Mouse (Mus musculus): ENCODE data around the gene Sorcs1.

Gene Sorcs1

GRCm38 (mm10) chr19:50566306-50566705 is 112.1 kb downstream of the Sorcs1 start:
- DNase-seq (ENCODE audit: low spot score in 2 of 2) = no peak

DNA sequence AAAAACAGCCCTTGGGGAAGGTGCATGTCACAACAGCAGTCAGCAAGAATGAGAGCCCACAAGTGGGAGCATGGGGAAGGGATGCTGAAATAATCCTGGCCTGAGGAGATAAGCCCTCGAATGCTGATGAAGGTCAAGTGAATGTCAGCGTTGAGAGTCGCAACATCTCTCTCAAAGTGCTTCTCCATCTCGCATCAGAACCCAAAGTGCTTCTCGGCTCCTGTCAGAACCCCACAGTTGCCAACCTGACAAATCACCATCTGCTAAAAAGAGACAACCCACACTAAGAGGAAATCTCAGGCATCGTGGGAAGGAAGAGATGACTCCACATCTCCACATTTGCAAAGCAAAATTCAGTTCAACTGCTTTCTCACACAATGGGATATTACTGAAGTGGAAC is 119.7 kb downstream of the Sorcs1 start:
- DNase-seq (ENCODE audit: low spot score in 2 of 2) = peak; percentile 49 to 73

- DNase-seq (ENCODE audit: low spot score in 2 of 2) = no peak
These were observed 144.4 kb downstream of the Sorcs1 start for GRCm38 (mm10) chr19:50534031-50534430.

DNA sequence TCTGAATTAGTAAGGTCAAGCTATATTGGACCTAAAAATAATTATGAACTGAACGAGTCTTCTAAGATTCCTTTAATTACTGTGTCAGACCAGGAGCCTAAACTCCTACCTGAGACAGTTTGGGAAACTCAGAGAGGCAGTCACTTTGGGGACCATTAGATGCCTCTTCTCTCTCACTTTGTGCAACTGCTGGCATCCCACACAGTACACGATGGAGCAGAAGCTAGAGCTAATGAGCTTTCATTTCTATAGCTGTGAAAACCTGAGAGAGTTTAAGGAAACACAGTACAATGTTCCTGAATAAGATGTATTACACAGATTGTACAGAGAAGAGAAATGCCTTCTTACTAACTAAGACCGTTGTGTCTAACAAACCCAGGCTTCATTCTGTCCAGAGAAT is 150.6 kb downstream of the Sorcs1 start:
- no peak for DNase-seq (ENCODE audit: low spot score in 2 of 2)

GRCm38 (mm10) chr19:50526094-50526493 is 152.4 kb downstream of the Sorcs1 start:
- peak in 1 of 2 experiments; percentile 9 for DNase-seq (ENCODE audit: low spot score in 2 of 2)

DNA sequence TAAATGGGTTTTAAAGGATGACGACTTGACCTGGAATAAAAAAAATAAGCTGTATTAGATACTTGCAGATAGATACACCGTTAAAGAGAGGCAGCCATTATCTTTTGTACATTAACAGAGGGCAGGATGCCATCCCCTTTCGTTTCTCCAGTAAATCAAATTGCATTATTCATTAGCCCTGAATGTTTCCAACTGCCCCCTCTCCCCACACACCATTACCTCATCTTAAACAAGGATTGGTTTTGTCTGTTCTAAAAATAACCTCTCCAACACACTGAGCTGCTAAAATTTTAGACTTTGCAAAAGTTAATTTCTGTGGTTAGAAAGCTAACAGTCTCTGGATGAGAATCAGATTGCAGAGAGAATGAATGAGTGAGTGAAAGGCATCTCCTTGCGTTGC is 156.5 kb downstream of the Sorcs1 start:
- DNase-seq (ENCODE audit: low spot score in 2 of 2) = no peak

- no peak for DNase-seq (ENCODE audit: low spot score in 2 of 2)
These were observed 163.3 kb downstream of the Sorcs1 start for GRCm38 (mm10) chr19:50515059-50515673.

GRCm38 (mm10) chr19:50514309-50514830 is 164.1 kb downstream of the Sorcs1 start:
- DNase-seq (ENCODE audit: low spot score in 2 of 2) = no peak

DNA sequence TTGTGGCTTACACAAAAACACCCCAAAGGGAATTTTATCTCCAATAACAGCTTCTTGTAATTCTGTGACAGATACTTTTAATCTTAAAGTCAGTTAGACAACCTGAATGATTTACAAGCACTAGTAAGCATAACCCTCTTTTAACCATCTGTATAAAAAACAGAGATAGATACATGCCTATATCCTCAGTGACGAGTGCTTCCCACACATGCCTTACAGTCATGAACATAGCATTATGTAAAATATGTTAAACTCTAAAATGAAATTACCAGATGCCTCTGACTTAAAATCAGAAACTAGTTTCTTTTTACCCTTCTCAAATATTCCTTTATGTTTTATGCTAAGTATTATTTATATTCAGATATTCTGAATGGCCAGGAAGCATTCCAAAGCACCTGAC is 175.6 kb downstream of the Sorcs1 start:
- DNase-seq (ENCODE audit: low spot score in 2 of 2) = no peak

DNA sequence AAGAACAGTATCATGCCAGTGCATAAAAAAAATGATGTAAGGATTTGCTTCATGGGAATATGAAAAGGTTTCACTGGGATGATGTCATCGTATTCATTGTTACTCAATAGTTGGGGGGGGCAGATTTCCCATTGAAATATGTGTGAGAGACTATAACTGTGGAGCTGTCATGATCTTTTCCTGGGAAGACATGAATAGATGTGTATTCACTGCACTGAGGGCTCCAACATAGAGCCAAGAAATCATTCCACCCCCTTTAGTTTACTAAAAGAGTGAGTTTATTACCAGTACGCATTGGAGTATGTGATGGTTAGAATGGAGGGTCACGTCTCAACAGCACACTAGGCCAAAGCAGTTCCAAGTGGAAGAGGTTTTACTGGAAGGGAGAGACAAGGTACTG is 187.3 kb downstream of the Sorcs1 start:
- DNase-seq (ENCODE audit: low spot score in 2 of 2) = no peak

DNA sequence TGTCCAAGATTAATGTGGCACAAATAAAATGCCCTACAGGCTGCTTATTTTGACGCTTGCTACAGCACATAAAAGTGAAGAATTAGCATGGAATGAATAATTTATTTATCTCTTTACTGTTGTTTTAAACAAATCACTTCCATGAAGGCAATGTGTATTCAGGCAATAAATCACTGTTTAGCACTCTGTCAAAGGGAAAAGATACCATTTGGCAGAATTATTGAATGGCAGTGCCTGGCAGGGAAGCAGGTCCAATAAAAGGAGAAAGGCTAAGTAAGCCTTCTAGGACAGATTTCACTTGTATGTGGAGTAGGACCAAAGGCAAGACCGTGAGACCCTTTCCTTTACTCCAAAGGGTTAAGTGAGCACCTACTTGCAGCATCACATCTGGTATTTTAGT is 187.7 kb downstream of the Sorcs1 start:
- DNase-seq (ENCODE audit: low spot score in 2 of 2) = no peak

DNA sequence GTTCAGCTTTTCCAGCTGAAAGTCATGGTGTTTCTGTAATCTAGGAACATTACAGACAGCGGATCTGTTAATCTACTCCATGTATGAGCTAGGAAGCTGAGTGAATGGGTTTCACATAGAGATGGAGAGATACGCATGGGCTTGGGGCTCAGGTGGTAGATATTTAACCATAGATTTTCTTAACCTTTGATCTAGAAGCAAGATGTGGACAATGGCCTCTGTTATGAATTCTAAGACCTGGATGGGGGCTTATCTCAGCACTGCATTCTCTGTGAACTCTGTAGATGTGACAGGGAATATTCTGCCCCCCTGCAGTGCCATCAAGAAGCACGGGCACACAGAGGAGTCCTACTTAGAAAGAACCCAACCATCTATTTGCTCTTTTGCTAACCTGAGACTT is 188.7 kb downstream of the Sorcs1 start:
- no peak for DNase-seq (ENCODE audit: low spot score in 2 of 2)

DNA sequence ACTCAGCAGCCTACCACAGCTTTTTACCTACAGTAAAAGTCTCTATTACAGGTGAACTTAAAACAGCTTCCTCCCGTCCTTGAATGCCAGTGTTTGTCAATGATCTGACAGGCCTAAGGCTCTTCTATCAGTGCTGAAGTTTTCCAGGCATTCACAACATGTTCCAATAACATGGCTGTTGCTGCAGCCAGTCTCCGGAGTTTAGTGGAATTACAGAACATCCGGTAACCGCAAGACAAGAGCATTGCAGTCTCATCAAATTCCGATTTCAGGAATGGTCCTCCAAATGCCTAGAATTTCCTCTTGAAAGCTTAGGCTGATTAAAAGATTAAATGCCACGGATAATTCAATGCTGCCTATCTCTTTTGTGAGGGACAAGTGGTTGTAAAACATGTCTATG is 190.0 kb downstream of the Sorcs1 start:
- DNase-seq (ENCODE audit: low spot score in 2 of 2) = no peak

GRCm38 (mm10) chr19:50487768-50488167 is 190.7 kb downstream of the Sorcs1 start:
- DNase-seq (ENCODE audit: low spot score in 2 of 2) = peak; percentile 55 to 64

- no peak for DNase-seq (ENCODE audit: low spot score in 2 of 2)
These were observed 192.1 kb downstream of the Sorcs1 start for GRCm38 (mm10) chr19:50486345-50486744.

DNA sequence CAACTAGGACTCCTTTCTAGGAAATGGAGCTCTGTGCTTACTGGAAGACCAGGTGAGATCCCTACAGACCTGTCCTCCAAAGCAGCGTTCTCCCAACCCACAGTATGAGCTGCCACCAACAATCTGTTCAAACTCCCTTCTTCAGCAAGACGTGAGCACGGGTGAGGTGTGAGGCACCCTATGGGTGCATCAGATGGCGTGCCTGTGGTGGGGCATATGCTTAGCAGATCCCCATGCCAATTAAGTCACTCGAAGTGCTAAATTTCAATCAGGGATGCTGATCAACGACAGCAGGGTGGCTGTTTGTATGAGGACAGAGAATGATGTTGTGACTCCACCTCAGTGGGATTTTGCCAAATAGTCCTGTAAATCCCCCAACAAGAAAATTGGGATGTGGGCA is 201.7 kb downstream of the Sorcs1 start:
- no peak for DNase-seq (ENCODE audit: low spot score in 2 of 2)

- no peak for DNase-seq (ENCODE audit: low spot score in 2 of 2)
These were observed 209.9 kb downstream of the Sorcs1 start for GRCm38 (mm10) chr19:50468592-50468991.

GRCm38 (mm10) chr19:50464811-50465210 is 213.6 kb downstream of the Sorcs1 start:
- no peak for DNase-seq (ENCODE audit: low spot score in 2 of 2)

GRCm38 (mm10) chr19:50458581-50458980 is 219.9 kb downstream of the Sorcs1 start:
- no peak for DNase-seq (ENCODE audit: low spot score in 2 of 2)

GRCm38 (mm10) chr19:50457275-50457892 is 221.1 kb downstream of the Sorcs1 start:
- DNase-seq (ENCODE audit: low spot score in 2 of 2) = no peak

DNA sequence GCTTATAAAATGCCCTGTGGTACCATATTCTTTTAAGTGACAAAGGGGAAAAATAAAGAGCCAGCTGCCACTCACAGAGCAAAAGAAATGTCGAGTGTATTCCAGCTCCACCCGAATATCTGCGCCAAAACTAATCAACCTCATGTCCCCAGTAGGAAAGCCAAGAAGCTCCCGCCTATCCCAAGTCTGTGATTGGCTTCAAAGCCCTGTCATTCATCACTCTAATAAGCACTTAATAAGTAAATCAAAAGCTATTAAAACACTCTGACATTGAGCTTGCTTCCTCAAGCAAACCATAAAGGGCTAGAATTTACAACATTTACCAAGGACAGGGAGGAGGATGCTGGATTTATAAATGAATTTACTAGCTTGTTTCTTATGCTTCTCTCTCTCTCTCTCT is 237.3 kb downstream of the Sorcs1 start:
- no peak for DNase-seq (ENCODE audit: low spot score in 2 of 2)

- DNase-seq (ENCODE audit: low spot score in 2 of 2) = no peak
These were observed 238.1 kb downstream of the Sorcs1 start for GRCm38 (mm10) chr19:50440246-50440910.

DNA sequence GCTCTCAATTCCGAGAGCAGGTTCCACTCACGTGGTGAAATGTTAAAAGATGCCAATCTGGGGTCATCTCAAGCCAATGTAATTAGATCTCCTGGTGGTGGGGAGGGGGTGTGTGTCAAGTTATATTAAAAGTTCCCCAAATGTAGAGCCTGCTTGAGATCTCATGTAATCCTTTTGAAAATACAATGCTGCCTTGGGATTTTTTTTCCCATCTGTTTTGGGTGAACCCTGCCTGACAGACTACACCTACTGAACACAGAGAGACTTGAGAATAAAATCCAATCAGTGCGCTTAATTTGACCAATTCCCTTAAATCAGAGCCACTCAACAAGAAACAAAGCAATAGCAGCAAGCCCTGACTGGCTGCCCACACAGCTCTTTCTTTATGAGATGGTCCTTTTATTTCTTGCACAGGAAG is 239.0 kb downstream of the Sorcs1 start:
- DNase-seq (ENCODE audit: low spot score in 2 of 2) = no peak
